Mouse (Mus musculus): Measurements from ENCODE around the gene Traf6.

GRCm38 (mm10) chr2:101688011-101688410 is 9.8 kb downstream of the Traf6 start:
- TF ChIP-seq POLR2A (IDR thresholded peaks at IDR 0.05; ENCODE audit: control insufficient read depth, low read depth, low read length) (no peak), CTCF (IDR thresholded peaks at IDR 0.05; ENCODE audit: control insufficient read depth, insufficient read depth, insufficient replicate concordance, low read depth, low read length) (no peak)
